Mouse (Mus musculus): ENCODE measurements at regions not wholly inside any gene's neighbourhood (a gene's known extent, or its start where the extent isn't known, plus 50 kb on each side); places are given as distances from the start of the nearest gene placed in this dataset.

GRCm38 (mm10) chr9:41286145-41286468 lies 124.6 kb upstream of the Ubash3b start:
- WGBS: 85% methylated on average over 4 of the region's 4 CpGs
- no peak for DNase-seq (ENCODE audit: low spot score)
- H3K27ac ChIP-seq: peak overlapping the region; percentile 64; the same call in 1 of the 2 replicates

GRCm38 (mm10) chr9:41285266-41286144 lies 124.0 kb upstream of the Ubash3b start:
- H3K9me3 ChIP-seq: no peaks in the 10 kb centered on the region; the same call in 1 of the 2 replicates
- H3K27me3 ChIP-seq (ENCODE audit: insufficient read depth, poor library complexity, severe bottlenecking): no peaks in the 10 kb centered on the region
- WGBS: 65% methylated on average over 8 of the region's 8 CpGs
- no peaks in the 10 kb centered on the region for H3K36me3 ChIP-seq
- no peak overlapping the region for H3K4me3 ChIP-seq
- H3K4me1 ChIP-seq (replicated peaks): peaks cover 15% of the 10 kb centered on the region
- H3K27ac ChIP-seq: peak overlapping the region; percentile 64; the same call in 1 of the 2 replicates
- DNase-seq (ENCODE audit: low spot score): no peak

More at GRCm38 (mm10) chr9:41286145-41286468, 124.6 kb upstream of the Ubash3b start:
- Histone ChIP-seq H3K9me3 (peaks cover 6% of the 10 kb centered on the region; the same call in 1 of the 2 replicates), H3K27me3 (ENCODE audit: insufficient read depth, poor library complexity, severe bottlenecking) (no peaks in the 10 kb centered on the region), H3K4me3 (no peak overlapping the region), H3K4me1 (replicated peaks) (peaks cover 15% of the 10 kb centered on the region), H3K36me3 (no peaks in the 10 kb centered on the region)

GRCm38 (mm10) chr9:41277726-41278125 lies 116.2 kb upstream of the Ubash3b start:
- 96% methylated on average over 2 of the region's 2 CpGs for WGBS

GRCm38 (mm10) chr9:41273839-41274271 lies 112.4 kb upstream of the Ubash3b start:
- 5% methylated on average over 13 of the region's 13 CpGs for WGBS
- Histone ChIP-seq H3K4me3 (peak overlapping the region; percentile 51), H3K27ac (peak overlapping the region; percentile 96), H3K4me1 (replicated peaks) (peaks cover 24% of the 10 kb centered on the region), H3K36me3 (no peaks in the 10 kb centered on the region), H3K27me3 (ENCODE audit: insufficient read depth, poor library complexity, severe bottlenecking) (no peaks in the 10 kb centered on the region), H3K9me3 (peaks cover 9% of the 10 kb centered on the region; the same call in 1 of the 2 replicates)
- no peak for DNase-seq (ENCODE audit: low spot score)

More at GRCm38 (mm10) chr9:41277726-41278125, 116.2 kb upstream of the Ubash3b start:
- no peaks in the 10 kb centered on the region for H3K36me3 ChIP-seq
- DNase-seq (ENCODE audit: low spot score): no peak
- H3K27ac ChIP-seq: no peak overlapping the region
- peaks cover 12% of the 10 kb centered on the region for H3K4me1 ChIP-seq (replicated peaks)
- no peak overlapping the region for H3K4me3 ChIP-seq
- H3K9me3 ChIP-seq: peaks cover 9% of the 10 kb centered on the region; the same call in 1 of the 2 replicates
- H3K27me3 ChIP-seq (ENCODE audit: insufficient read depth, poor library complexity, severe bottlenecking): no peaks in the 10 kb centered on the region

GRCm38 (mm10) chr9:41273171-41273781 lies 111.8 kb upstream of the Ubash3b start:
- H3K4me3 ChIP-seq: peak overlapping the region; percentile 51
- peaks cover 24% of the 10 kb centered on the region for H3K4me1 ChIP-seq (replicated peaks)
- peak; percentile 89 for DNase-seq (ENCODE audit: low spot score)
- H3K27me3 ChIP-seq (ENCODE audit: insufficient read depth, poor library complexity, severe bottlenecking): no peaks in the 10 kb centered on the region
- peaks cover 9% of the 10 kb centered on the region; the same call in 1 of the 2 replicates for H3K9me3 ChIP-seq
- whole genome bisulfite sequencing: under 1% methylated on average over 18 of the region's 18 CpGs
- H3K36me3 ChIP-seq: no peaks in the 10 kb centered on the region
- peak overlapping the region; percentile 96 for H3K27ac ChIP-seq

- peak overlapping the region; percentile 96 for H3K27ac ChIP-seq
- H3K4me3 ChIP-seq: peak overlapping the region; percentile 51
- peak; percentile 38 for DNase-seq (ENCODE audit: low spot score)
- peaks cover 28% of the 10 kb centered on the region for H3K4me1 ChIP-seq (replicated peaks)
- 5% methylated on average over 6 of the region's 6 CpGs for WGBS
- no peaks in the 10 kb centered on the region for H3K36me3 ChIP-seq
- H3K27me3 ChIP-seq (ENCODE audit: insufficient read depth, poor library complexity, severe bottlenecking): no peaks in the 10 kb centered on the region; the same call in 1 of the 2 replicates
- peaks cover 9% of the 10 kb centered on the region; the same call in 1 of the 2 replicates for H3K9me3 ChIP-seq
Measured at GRCm38 (mm10) chr9:41272596-41272995, 111.1 kb upstream of the Ubash3b start.

- no peaks in the 10 kb centered on the region for H3K9me3 ChIP-seq
- no peaks in the 10 kb centered on the region; the same call in 1 of the 2 replicates for H3K27me3 ChIP-seq (ENCODE audit: insufficient read depth, poor library complexity, severe bottlenecking)
- H3K36me3 ChIP-seq: no peaks in the 10 kb centered on the region
- WGBS: 27% methylated on average over 3 of the region's 3 CpGs
- 0 out of 2 replicates have a peak overlapping the region, but pooled peaks have one; percentile 24 for H3K27ac ChIP-seq
- DNase-seq (ENCODE audit: low spot score): no peak
- H3K4me1 ChIP-seq (replicated peaks): peaks cover 28% of the 10 kb centered on the region
- H3K4me3 ChIP-seq: no peak overlapping the region
Measured at GRCm38 (mm10) chr9:41268112-41268511, 106.6 kb upstream of the Ubash3b start.

- DNase-seq (ENCODE audit: low spot score): no peak
- peak overlapping the region; percentile 50 for H3K27ac ChIP-seq
- H3K27me3 ChIP-seq (ENCODE audit: insufficient read depth, poor library complexity, severe bottlenecking): no peaks in the 10 kb centered on the region; the same call in 1 of the 2 replicates
- H3K4me3 ChIP-seq: no peak overlapping the region
- peaks cover 14% of the 10 kb centered on the region; the same call in 1 of the 2 replicates for H3K4me1 ChIP-seq (replicated peaks)
- no peaks in the 10 kb centered on the region for H3K9me3 ChIP-seq
- no peaks in the 10 kb centered on the region for H3K36me3 ChIP-seq
- WGBS: 51% methylated on average over 6 of the region's 6 CpGs
Measured at GRCm38 (mm10) chr9:41264485-41264884, 103.0 kb upstream of the Ubash3b start.

- DNase-seq (ENCODE audit: low spot score): no peak
- H3K4me3 ChIP-seq: no peak overlapping the region
- no peaks in the 10 kb centered on the region for H3K27me3 ChIP-seq (ENCODE audit: insufficient read depth, poor library complexity, severe bottlenecking)
- 89% methylated on average over 1 of the region's 1 CpGs for WGBS
- H3K9me3 ChIP-seq: no peaks in the 10 kb centered on the region
- no peak overlapping the region for H3K27ac ChIP-seq
- H3K4me1 ChIP-seq (replicated peaks): no peaks in the 10 kb centered on the region
- H3K36me3 ChIP-seq: no peaks in the 10 kb centered on the region
Measured at GRCm38 (mm10) chr9:41257244-41257643, 95.7 kb upstream of the Ubash3b start.

GRCm38 (mm10) chr9:41242372-41242771 lies 80.9 kb upstream of the Ubash3b start:
- Histone ChIP-seq H3K36me3 (no peaks in the 10 kb centered on the region), H3K4me3 (no peak overlapping the region), H3K27ac (no peak overlapping the region), H3K27me3 (ENCODE audit: insufficient read depth, poor library complexity, severe bottlenecking) (no peaks in the 10 kb centered on the region), H3K4me1 (replicated peaks) (0 out of 2 replicates have a peak, but pooled peaks cover 5% of the 10 kb centered on the region), H3K9me3 (no peaks in the 10 kb centered on the region)
- WGBS: 85% methylated on average over 7 of the region's 7 CpGs
- DNase-seq (ENCODE audit: low spot score): no peak

- Histone ChIP-seq H3K9me3 (no peaks in the 10 kb centered on the region), H3K27ac (no peak overlapping the region; the same call in 1 of the 2 replicates), H3K4me3 (no peak overlapping the region), H3K4me1 (replicated peaks) (0 out of 2 replicates have a peak, but pooled peaks cover 5% of the 10 kb centered on the region), H3K36me3 (no peaks in the 10 kb centered on the region), H3K27me3 (ENCODE audit: insufficient read depth, poor library complexity, severe bottlenecking) (no peaks in the 10 kb centered on the region)
- DNase-seq (ENCODE audit: low spot score): no peak
- WGBS: 77% methylated on average over 5 of the region's 5 CpGs
Measured at GRCm38 (mm10) chr9:41239097-41239451, 77.6 kb upstream of the Ubash3b start.

- Histone ChIP-seq H3K4me1 (replicated peaks) (0 out of 2 replicates have a peak, but pooled peaks cover 5% of the 10 kb centered on the region), H3K27me3 (ENCODE audit: insufficient read depth, poor library complexity, severe bottlenecking) (no peaks in the 10 kb centered on the region), H3K36me3 (no peaks in the 10 kb centered on the region), H3K27ac (no peak overlapping the region), H3K4me3 (no peak overlapping the region), H3K9me3 (no peaks in the 10 kb centered on the region)
- 72% methylated on average over 5 of the region's 5 CpGs for WGBS
- DNase-seq (ENCODE audit: low spot score): no peak
Measured at GRCm38 (mm10) chr9:41238395-41239096, 77.0 kb upstream of the Ubash3b start.

Measured in hindbrain, embryonic 10.5 days (tissue).